11 mouse cellular contexts compared by ENCODE assay signal in the genomic region with DNA sequence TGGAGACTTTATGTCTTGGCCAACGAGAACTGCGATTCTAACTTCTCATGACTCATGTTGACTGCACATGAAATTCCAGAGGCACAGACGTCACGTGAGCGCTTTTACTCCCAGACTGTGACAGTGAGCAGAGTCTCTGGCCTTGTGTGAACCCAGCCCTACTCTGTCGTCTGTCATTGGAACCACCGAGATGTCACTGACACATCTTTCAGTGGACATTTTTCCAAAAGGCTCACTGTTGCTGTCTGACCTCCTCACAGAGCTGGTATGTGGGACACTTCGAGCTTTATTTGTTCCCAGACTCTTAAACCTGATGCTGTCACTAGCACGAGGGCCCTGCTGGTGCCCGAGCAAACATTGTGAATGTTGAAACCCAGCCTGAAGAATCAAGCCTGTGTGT.
A peak's percentile ranks its signal among the peaks of the same experiment; 100 is the strongest.
DNase-seq lines count a peak whose midpoint lies in the region; ATAC-seq and TF ChIP-seq lines count a peak whose summit lies in the region.
"Had no signal": no experiment of that assay in that cellular context is flagged by ENCODE, and none has a peak within 500 bp of the region (broad histone marks: within the 10 kb centered on the region; RNA-seq: fewer than 3 reads in every experiment).

No protein-coding gene starts in this region.

- H3K27me3 ChIP-seq in heart, embryonic 12.5 days (replicated peaks): no peaks in the 10 kb centered on the region
- H3K27me3 ChIP-seq in cerebellum, adult 2 months (ENCODE audit: control insufficient read depth, insufficient read depth, low read length): no peaks in the 10 kb centered on the region

- peaks cover 47% of the 10 kb centered on the region for H3K36me3 ChIP-seq in heart, embryonic 12.5 days

- H3K9ac ChIP-seq in heart, embryonic 12.5 days: no peak overlapping the region; the same call in 1 of the 2 replicates

- TF ChIP-seq POLR2A in lung, adult 2 months (IDR thresholded peaks at IDR 0.05; ENCODE audit: borderline replicate concordance, extremely low read depth, low read depth, low read length): no peak
- TF ChIP-seq POLR2A in cerebellum, adult 2 months (IDR thresholded peaks at IDR 0.05; ENCODE audit: borderline replicate concordance, insufficient read depth, low read length): no peak

- peaks cover 21% of the 10 kb centered on the region for H3K4me1 ChIP-seq in heart, embryonic 12.5 days (replicated peaks)
- H3K4me1 ChIP-seq in lung, adult 2 months (ENCODE audit: control insufficient read depth, insufficient read depth, low read length): peaks cover 8% of the 10 kb centered on the region
- no peaks in the 10 kb centered on the region for H3K4me1 ChIP-seq in cerebellum, adult 2 months (ENCODE audit: control insufficient read depth, insufficient read depth, low read length)

- no peak overlapping the region for H3K4me2 ChIP-seq in heart, embryonic 12.5 days

- no peaks in the 10 kb centered on the region for H3K9me3 ChIP-seq in heart, embryonic 12.5 days (replicated peaks)

- WGBS in heart, embryonic 12.5 days: 26% methylated on average over 10 of the region's 10 CpGs
- WGBS in lung, adult 2 months: 45% methylated on average over 10 of the region's 10 CpGs
- WGBS in cerebellum, adult 2 months: 85% methylated on average over 10 of the region's 10 CpGs

- ATAC-seq in heart, embryonic 12.5 days (ENCODE audit: insufficient number of reproducible peaks, low FRiP score): peak; percentile 72
- ATAC-seq: hindbrain, postnatal 0 days had no signal

- peak; percentile 58 for DNase-seq in 3T3-L1 (ENCODE audit: low read depth, low spot score)
- peak; percentile 20 for DNase-seq in adrenal gland, postnatal 10 days
- DNase-seq in lung, adult 2 months: peak; percentile 59
- no peak for DNase-seq in right cerebral cortex, postnatal 36 days (ENCODE audit: low spot score in 2 of 2)
- DNase-seq in thymus, postnatal 36 days: no peak
- DNase-seq in cerebellum, adult 2 months: no peak
- DNase-seq in left cerebral cortex, postnatal 25 days (ENCODE audit: low spot score in 2 of 2): no peak
- DNase-seq: cerebellum, adult 11-12 months; right cerebral cortex, postnatal 25 days had no signal

- no peak for TF ChIP-seq CTCF in lung, adult 2 months (IDR thresholded peaks at IDR 0.05; ENCODE audit: insufficient read depth, low read length)
- no peak for TF ChIP-seq CTCF in cerebellum, adult 2 months (IDR thresholded peaks at IDR 0.05; ENCODE audit: borderline replicate concordance, insufficient read depth, low read depth, low read length)

- peak overlapping the region; percentile 58 for H3K27ac ChIP-seq in heart, embryonic 12.5 days (ENCODE audit: poor library complexity, severe bottlenecking)
- no peak overlapping the region for H3K27ac ChIP-seq in cerebellum, adult 2 months (ENCODE audit: insufficient read depth, low read length)
- H3K27ac ChIP-seq: hindbrain, postnatal 0 days had no signal

- H3K4me3 ChIP-seq in heart, embryonic 12.5 days: no peak overlapping the region
- no peak overlapping the region for H3K4me3 ChIP-seq in lung, adult 2 months (replicated peaks; ENCODE audit: extremely low read depth, low read depth, low read length)
- no peak overlapping the region for H3K4me3 ChIP-seq in cerebellum, adult 2 months (replicated peaks; ENCODE audit: insufficient read depth, low read depth, low read length)

- intact Hi-C loops in left cerebral cortex, postnatal 25 days (cut with DNase I): loop anchor here (5.0 kb wide), 1 partner anchor 518 kb away; no protein-coding TSS in a partner anchor

Comparison
In these comparisons a context has a peak if more than half of its experiments do, and no peak if none do; other contexts are left out.
1. DNase-seq: peak in 3T3-L1 (single experiment), adrenal gland, postnatal 10 days (single experiment) and lung, adult 2 months (single experiment); none in right cerebral cortex, postnatal 36 days (0 of 2), thymus, postnatal 36 days (0 of 2), cerebellum, adult 2 months (0 of 2) and left cerebral cortex, postnatal 25 days (0 of 2).